Mouse (Mus musculus) NIH3T3 (cell line): ENCODE data around the gene Ncbp1.

Experiments used
- DNase-seq: peaks from one replicate; pipeline ENCODE4 v3.0.0-alpha.2; 2012; ENCODE audit warnings: low read depth

Gene Ncbp1

GRCm38 (mm10) chr4:46201834-46202561 is 63.6 kb downstream of the Ncbp1 start:
- peak; percentile 84 for DNase-seq

GRCm38 (mm10) chr4:46202562-46203126 is 64.2 kb downstream of the Ncbp1 start:
- DNase-seq, result no peak

- DNase-seq, result no peak
Observed at GRCm38 (mm10) chr4:46221090-46221489, 82.7 kb downstream of the Ncbp1 start.
